Mouse (Mus musculus) heart, postnatal 10 days (tissue): ENCODE measurements around the gene Sobp. TPM values are rescaled to one million over a fixed set of nuclear protein-coding genes. Genes with fewer than 3 reads are reported as not detected.

ENCODE experiments used
- DNase-seq, 2 experiments: peaks; one replicate each; pipeline ENCODE4 v3.0.0; 2021
- intact Hi-C: fragments of 180-260 bp; cut with DNase I; formaldehyde crosslinking; loops from one replicate; pipeline ENCODE4 v1.15.1; 2025
- total RNA-seq, 2 experiments: library from RNA; stranded (reverse); gene quantifications; 2 replicates each; pipeline ENCODE4 v1.2.3; 2021

Gene Sobp
- total RNA-seq: 10 to 100 TPM; 12.0 to 15.4 TPM

GRCm38 (mm10) chr10:43174326-43175155, at the start of gene Sobp, which contains the start of gene 9030612E09Rik:
Gene Sobp, minus strand, starts transcription at chr10:43174530.
Gene 9030612E09Rik, plus strand, starts transcription at chr10:43174704.
- intact Hi-C loops: loop anchor here (5.0 kb wide), 2 partner anchors 198 to 278 kb away; no protein-coding TSS in a partner anchor
- DNase-seq: peak; percentile 72 to 79

DNA sequence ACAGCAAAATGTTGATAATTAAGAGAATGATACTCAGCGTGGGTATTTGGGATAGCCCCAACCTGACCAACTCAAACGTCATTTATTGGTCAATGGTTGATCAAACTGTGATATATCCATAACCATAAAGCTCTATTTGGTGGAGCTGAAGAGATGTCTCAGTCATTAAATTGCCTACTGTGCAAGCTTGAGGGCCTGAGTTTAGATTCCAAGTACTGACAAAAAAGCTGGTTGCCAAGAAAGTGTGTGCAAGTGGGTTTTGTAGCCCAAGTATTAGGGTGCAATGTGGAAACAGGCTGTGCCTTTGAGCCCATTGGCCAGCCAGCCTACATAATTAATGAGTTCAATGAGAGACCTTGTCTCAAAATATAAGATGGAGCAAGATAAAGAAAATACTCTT, 49.1 kb upstream of the Sobp start:
- intact Hi-C loops: loop anchor here (5.0 kb wide), 1 partner anchor 149 kb away; no protein-coding TSS in a partner anchor
- no peak for DNase-seq

DNA sequence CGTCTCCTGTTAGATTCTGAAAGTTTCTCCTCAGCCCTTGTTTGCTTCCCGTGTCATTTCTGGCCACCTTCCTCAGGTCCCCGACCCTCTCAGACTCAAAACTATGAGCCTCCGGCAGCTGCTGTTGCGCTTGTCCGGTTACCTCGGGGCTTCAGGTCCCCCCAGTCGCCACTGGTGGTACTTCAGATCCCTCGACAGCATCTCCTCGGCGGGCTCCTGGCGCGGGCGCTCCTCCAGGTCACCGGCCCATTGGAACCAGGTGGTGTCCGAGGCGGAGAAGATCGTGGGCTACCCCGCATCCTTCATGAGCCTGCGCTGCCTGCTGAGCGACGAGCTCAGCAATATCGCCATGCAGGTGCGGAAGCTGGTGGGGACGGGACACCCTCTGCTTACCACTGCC, 47.3 kb upstream of the Sobp start:
- DNase-seq: no peak
- intact Hi-C loops: loop anchor here (5.0 kb wide), 1 partner anchor 151 kb away; no protein-coding TSS in a partner anchor

- intact Hi-C loops: loop anchor here (1.0 to 5.0 kb wide), 2 partner anchors 48 to 151 kb away; no protein-coding TSS in a partner anchor
- peak; percentile 96 to 97 for DNase-seq
Measured at GRCm38 (mm10) chr10:43220910-43221625, 46.7 kb upstream of the Sobp start, which contains the start of gene Pdss2. Gene Pdss2, plus strand, starts transcription at chr10:43221486.

GRCm38 (mm10) chr10:43220479-43220878, 46.1 kb upstream of the Sobp start:
- no peak for DNase-seq

DNA sequence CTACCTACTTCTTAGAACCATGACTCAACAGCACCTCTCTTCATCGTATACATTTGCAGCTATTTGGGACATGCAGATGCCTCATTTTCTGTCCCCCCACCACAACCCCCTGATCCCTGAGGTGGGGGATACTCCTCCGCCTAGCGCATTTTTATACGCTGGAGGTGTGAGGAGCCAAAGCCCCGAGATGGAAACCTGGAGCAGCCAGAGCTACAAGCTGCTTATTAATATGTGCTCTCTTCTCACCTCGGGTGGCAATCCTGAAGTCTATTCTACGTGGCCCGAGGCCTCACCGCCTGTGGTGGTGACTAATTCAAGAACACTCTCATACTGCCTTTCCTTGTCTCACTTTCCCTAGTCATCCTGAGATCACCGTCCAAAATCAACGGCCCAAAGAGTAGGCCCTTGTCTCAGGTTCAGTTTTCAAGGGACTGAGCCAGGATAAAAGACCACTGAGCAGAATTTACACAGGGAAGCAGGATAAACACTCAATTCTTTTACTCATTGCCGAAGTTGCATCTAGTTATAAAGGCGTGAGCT, 43.1 kb upstream of the Sobp start:
- no peak for DNase-seq
- intact Hi-C loops: no loop called here

More at GRCm38 (mm10) chr10:43220479-43220878, 46.1 kb upstream of the Sobp start:
- intact Hi-C loops: loop anchor here (1.0 to 5.0 kb wide), 2 partner anchors 47 to 152 kb away; no protein-coding TSS in a partner anchor

- DNase-seq: peak in 1 of 2 experiments; percentile 28
- intact Hi-C loops: no loop called here
Measured at GRCm38 (mm10) chr10:43211866-43212265, 37.5 kb upstream of the Sobp start.

- no peak for DNase-seq
- intact Hi-C loops: no loop called here
Measured at GRCm38 (mm10) chr10:43203865-43204264, 29.5 kb upstream of the Sobp start.

GRCm38 (mm10) chr10:43200206-43200605, 25.9 kb upstream of the Sobp start:
- intact Hi-C loops: no loop called here
- DNase-seq: no peak

GRCm38 (mm10) chr10:43180313-43180912, 6.1 kb upstream of the Sobp start:
- DNase-seq: no peak
- intact Hi-C loops: no loop called here

DNA sequence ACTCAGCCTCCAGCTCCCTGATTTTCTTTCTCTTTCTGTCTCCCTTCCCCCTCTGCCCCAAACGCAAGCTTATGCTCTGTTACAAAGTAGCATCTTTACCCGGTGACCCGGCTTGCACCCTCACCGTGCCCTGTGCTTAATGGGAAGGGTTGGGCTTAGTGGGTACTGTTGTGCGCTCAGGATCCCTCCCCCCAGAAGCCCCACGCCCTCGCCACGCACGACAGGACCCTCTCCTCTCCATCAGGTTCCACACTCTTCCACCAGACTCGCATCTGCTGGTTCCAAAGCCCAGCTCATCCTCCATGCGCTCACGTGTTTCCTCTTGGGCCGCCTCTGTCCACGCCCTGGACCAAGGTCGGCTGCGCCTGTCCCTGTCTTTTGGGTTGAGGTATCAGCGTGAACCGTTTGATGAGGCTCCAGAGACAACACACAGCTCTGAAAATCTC, 849 bp upstream of the Sobp start:
- intact Hi-C loops: no loop called here
- DNase-seq: no peak

GRCm38 (mm10) chr10:43173828-43174325, 453 bp downstream of the Sobp start:
- DNase-seq: peak; percentile 41 to 54
- intact Hi-C loops: loop anchor here (1.0 to 5.0 kb wide), 3 partner anchors 46 to 278 kb away; no protein-coding TSS in a partner anchor

GRCm38 (mm10) chr10:43173141-43173827, 1.0 kb downstream of the Sobp start:
- intact Hi-C loops: loop anchor here (1.0 to 5.0 kb wide), 3 partner anchors 47 to 279 kb away; no protein-coding TSS in a partner anchor
- DNase-seq: peak; percentile 84 to 87

- intact Hi-C loops: loop anchor here (5.0 kb wide), 2 partner anchors 200 to 280 kb away; no protein-coding TSS in a partner anchor
- DNase-seq: no peak
Measured at GRCm38 (mm10) chr10:43172554-43172953, 1.8 kb downstream of the Sobp start.

- peak; percentile 22 to 34 for DNase-seq
- intact Hi-C loops: loop anchor here (5.0 kb wide), 2 partner anchors 200 to 280 kb away; no protein-coding TSS in a partner anchor
Measured at GRCm38 (mm10) chr10:43172066-43172465, 2.3 kb downstream of the Sobp start.

DNA sequence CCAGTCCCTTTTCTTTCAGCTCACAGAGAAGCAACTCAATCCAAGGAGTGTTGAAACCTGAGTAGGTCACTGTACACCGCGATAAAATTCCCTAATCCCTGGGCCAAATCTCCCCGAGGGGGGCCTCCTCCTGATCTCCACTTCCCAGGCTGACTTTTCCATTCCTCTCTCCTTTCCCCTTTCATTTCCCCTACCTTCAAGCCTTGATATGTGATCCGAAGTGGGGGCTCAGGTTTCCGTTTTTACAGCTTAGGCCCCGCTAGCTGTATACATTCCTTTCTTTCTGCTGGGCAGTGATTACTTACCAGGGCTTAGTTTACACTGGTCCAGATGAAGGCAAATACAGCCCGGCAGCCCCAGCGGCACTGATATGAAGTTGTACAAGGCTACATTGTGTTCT, 3.2 kb downstream of the Sobp start:
- intact Hi-C loops: loop anchor here (2.0 to 5.0 kb wide), 3 partner anchors 164 to 281 kb away; no protein-coding TSS in a partner anchor
- DNase-seq: peak; percentile 36 to 44

DNA sequence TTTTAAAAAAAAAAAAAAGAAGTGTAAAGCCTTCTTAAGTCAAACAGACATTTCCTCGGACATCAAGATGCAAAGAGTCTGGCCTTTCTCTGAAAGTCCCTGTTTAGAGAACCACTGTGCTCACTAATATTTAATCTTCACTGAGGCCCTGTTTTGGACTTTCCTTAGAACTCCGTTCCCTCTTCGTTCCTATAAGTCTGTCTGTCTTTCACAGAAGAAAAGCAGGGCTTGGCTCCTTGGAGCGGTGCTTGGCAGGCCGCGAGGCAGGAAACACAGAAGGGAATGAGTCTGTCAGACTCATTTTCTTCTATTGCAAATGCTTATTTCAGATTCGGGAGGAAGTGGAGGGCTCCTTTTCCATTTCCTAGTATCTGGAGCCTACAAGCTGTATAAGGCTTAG, 5.5 kb downstream of the Sobp start:
- no peak for DNase-seq
- intact Hi-C loops: no loop called here

DNA sequence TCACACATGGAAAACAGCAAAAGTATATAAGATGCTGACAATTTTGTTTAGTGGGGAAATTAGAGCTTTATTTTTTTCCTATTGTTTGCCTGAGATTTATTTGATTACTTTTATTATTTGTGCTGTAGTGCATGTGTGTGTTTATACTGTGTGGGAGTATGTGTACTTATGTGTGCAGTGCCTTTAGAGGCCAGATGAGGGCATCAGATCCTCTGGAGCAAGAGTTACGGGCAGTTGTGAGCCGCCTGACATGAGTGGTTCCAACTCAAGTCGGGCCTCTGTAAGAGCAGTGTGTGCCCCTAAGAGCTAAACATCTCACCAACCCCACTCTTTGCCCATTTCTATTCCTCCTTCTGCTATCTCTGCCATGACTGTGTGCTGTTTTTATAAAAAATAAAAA, 7.5 kb downstream of the Sobp start:
- no peak for DNase-seq
- intact Hi-C loops: no loop called here

DNA sequence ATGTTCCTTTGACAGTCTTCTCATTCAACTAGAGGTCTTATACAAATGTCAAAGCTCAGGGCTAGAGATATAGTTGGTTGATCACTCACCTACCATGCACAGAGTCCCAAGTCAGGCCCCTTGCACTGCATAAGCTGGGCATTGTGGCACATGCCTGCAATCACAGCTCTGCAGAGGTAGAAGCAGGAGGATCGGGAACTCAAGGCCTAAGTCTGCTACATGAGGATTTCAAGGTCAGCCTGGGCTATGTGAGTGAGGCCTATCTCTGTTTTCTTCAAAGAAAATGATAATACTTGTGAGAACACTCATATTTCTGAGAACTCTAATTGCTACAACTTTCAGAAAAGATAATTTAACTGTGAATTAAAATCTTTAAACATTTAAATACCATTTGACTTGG, 8.2 kb downstream of the Sobp start:
- intact Hi-C loops: no loop called here
- DNase-seq: no peak
